ENCODE assay signal across 24 mouse cellular contexts in the genomic region with DNA sequence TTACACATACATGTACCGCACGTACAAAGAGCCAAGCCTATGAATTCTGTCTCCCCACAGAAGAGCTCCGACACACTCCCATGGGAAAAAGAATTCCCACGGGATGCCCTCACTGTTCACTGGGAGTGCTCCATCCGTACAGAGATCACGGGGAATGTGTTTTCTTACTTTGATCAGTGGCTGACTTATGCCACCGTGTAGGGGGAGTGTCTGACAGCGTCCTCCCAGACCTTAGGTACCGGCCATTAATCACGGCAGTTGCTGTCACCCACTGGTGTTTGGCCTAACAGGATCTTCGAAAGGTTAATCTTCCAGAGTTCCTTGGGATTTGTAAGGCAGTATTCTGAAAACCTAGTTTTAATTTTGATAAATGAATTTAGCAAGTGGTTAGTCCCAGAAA. TPM values are rescaled to one million over a fixed set of nuclear protein-coding genes. Genes with fewer than 3 reads are reported as not detected.
DNase-seq lines count a peak whose midpoint lies in the region; ATAC-seq and TF ChIP-seq lines count a peak whose summit lies in the region.
"Had no signal": no experiment of that assay in that cellular context is flagged by ENCODE, and none has a peak within 500 bp of the region (broad histone marks: within the 10 kb centered on the region; RNA-seq: fewer than 3 reads in every experiment).

No protein-coding gene starts in this region.

- H3K27me3 ChIP-seq in kidney, embryonic 14.5 days (ENCODE audit: control insufficient read depth, insufficient read depth, low read length) = peaks cover 10% of the 10 kb centered on the region; the same call in 1 of the 2 replicates
- no peaks in the 10 kb centered on the region for H3K27me3 ChIP-seq in kidney, postnatal 0 days (ENCODE audit: insufficient read depth, low read length)
- H3K27me3 ChIP-seq: embryonic facial prominence, embryonic 12.5 days; embryonic facial prominence, embryonic 15.5 days; forebrain, embryonic 15.5 days; heart, embryonic 13.5 days; hindbrain, embryonic 12.5 days; hindbrain, embryonic 15.5 days had no signal

- WGBS in kidney, embryonic 14.5 days = 13% methylated on average over 11 of the region's 11 CpGs
- WGBS in kidney, postnatal 0 days = 23% methylated on average over 11 of the region's 11 CpGs

- no peak overlapping the region for H3K4me2 ChIP-seq in kidney, embryonic 14.5 days (replicated peaks; ENCODE audit: low read depth, low read length)
- no peak overlapping the region for H3K4me2 ChIP-seq in kidney, postnatal 0 days (ENCODE audit: low read length)
- H3K4me2 ChIP-seq: embryonic facial prominence, embryonic 12.5 days; embryonic facial prominence, embryonic 15.5 days; forebrain, embryonic 15.5 days; heart, embryonic 13.5 days; hindbrain, embryonic 12.5 days; hindbrain, embryonic 15.5 days had no signal

- 0 out of 2 replicates have a peak, but pooled peaks cover 9% of the 10 kb centered on the region for H3K4me1 ChIP-seq in kidney, embryonic 14.5 days (ENCODE audit: control insufficient read depth, insufficient read depth, low read length)
- 0 out of 2 replicates have a peak, but pooled peaks cover 3% of the 10 kb centered on the region for H3K4me1 ChIP-seq in kidney, postnatal 0 days (replicated peaks; ENCODE audit: insufficient read depth, low read length)
- H3K4me1 ChIP-seq: embryonic facial prominence, embryonic 12.5 days; embryonic facial prominence, embryonic 15.5 days; forebrain, embryonic 15.5 days; hindbrain, embryonic 15.5 days had no signal

- no peak for TF ChIP-seq CTCF in kidney, postnatal 0 days (IDR thresholded peaks at IDR 0.05; ENCODE audit: low read depth)

- peak; percentile 80 for ATAC-seq in kidney, embryonic 14.5 days (ENCODE audit: low FRiP score, low TSS enrichment)
- 0 out of 2 replicates have a peak, but pooled peaks have one; percentile 33 for ATAC-seq in kidney, postnatal 0 days (replicated peaks; ENCODE audit: low FRiP score, low read depth)
- ATAC-seq: activated CD4-positive, CD25-positive, alpha-beta regulatory T cell, adult 4 months; forebrain, embryonic 15.5 days had no signal

- no peaks in the 10 kb centered on the region for H3K9me3 ChIP-seq in kidney, embryonic 14.5 days (ENCODE audit: control insufficient read depth, low read length)
- H3K9me3 ChIP-seq in kidney, postnatal 0 days (replicated peaks; ENCODE audit: low read length) = no peaks in the 10 kb centered on the region; the same call in 1 of the 2 replicates
- H3K9me3 ChIP-seq: embryonic facial prominence, embryonic 12.5 days; embryonic facial prominence, embryonic 15.5 days; forebrain, embryonic 15.5 days; heart, embryonic 10.5 days; heart, embryonic 13.5 days; hindbrain, embryonic 12.5 days; hindbrain, embryonic 15.5 days had no signal

- no peak overlapping the region for H3K9ac ChIP-seq in kidney, embryonic 14.5 days (ENCODE audit: low read depth, low read length)
- no peak overlapping the region for H3K9ac ChIP-seq in kidney, postnatal 0 days (ENCODE audit: low read depth, low read length)
- H3K9ac ChIP-seq: embryonic facial prominence, embryonic 12.5 days; embryonic facial prominence, embryonic 15.5 days; forebrain, embryonic 15.5 days; heart, embryonic 13.5 days; hindbrain, embryonic 12.5 days; hindbrain, embryonic 15.5 days had no signal

- DNase-seq in kidney, adult 9 months = no peak
- peak; percentile 58 for DNase-seq in kidney, postnatal 0 days (ENCODE audit: low spot score)
- DNase-seq in kidney, postnatal 10 days = no peak
- peak; percentile 34 for DNase-seq in embryo, embryonic 11 days
- no peak for DNase-seq in gastrocnemius, postnatal 36 days
- DNase-seq in lung, postnatal 4 days = no peak
- DNase-seq: adrenal gland, adult 8-10 months; adrenal gland, postnatal 25 days; cerebellum, adult 11-12 months; cerebellum, adult 8-10 months; cerebellum, postnatal 10 days; gastrocnemius, postnatal 25 days; heart, adult 2 months; heart, postnatal 14 days; heart, postnatal 4 days had no signal

- no peak overlapping the region for H3K4me3 ChIP-seq in kidney, embryonic 14.5 days (ENCODE audit: low read length)
- no peak overlapping the region for H3K4me3 ChIP-seq in kidney, postnatal 0 days (replicated peaks; ENCODE audit: low read depth, low read length)
- H3K4me3 ChIP-seq: embryonic facial prominence, embryonic 12.5 days; embryonic facial prominence, embryonic 15.5 days; forebrain, embryonic 15.5 days; heart, adult 2 months; heart, embryonic 10.5 days; heart, embryonic 13.5 days; hindbrain, embryonic 12.5 days; hindbrain, embryonic 15.5 days had no signal

- H3K27ac ChIP-seq in kidney, embryonic 14.5 days (ENCODE audit: low read depth, low read length) = no peak overlapping the region
- H3K27ac ChIP-seq in kidney, postnatal 0 days = no peak overlapping the region
- H3K27ac ChIP-seq: embryonic facial prominence, embryonic 12.5 days; embryonic facial prominence, embryonic 15.5 days; forebrain, embryonic 15.5 days; heart, adult 2 months; heart, embryonic 10.5 days; heart, embryonic 13.5 days; hindbrain, embryonic 12.5 days; hindbrain, embryonic 15.5 days had no signal

- intact Hi-C loops in gastrocnemius, postnatal 36 days (cut with DNase I) = no loop called here

- no peaks in the 10 kb centered on the region for H3K36me3 ChIP-seq in kidney, embryonic 14.5 days (ENCODE audit: control insufficient read depth, insufficient read depth, low read length)
- H3K36me3 ChIP-seq in kidney, postnatal 0 days (ENCODE audit: insufficient read depth, low read length) = no peaks in the 10 kb centered on the region
- H3K36me3 ChIP-seq: embryonic facial prominence, embryonic 12.5 days; embryonic facial prominence, embryonic 15.5 days; forebrain, embryonic 15.5 days; heart, embryonic 10.5 days; heart, embryonic 13.5 days; hindbrain, embryonic 12.5 days; hindbrain, embryonic 15.5 days had no signal

RNA-seq across cellular contexts. Expression of a gene that starts 57.0 kb away (rescaled TPM):
- 19.7 and 33.1 TPM in 2 replicates for polyA plus RNA-seq in kidney, embryonic 14.5 days (2014; fragmentation: Nextera tagmentation; extraction: Ambion mirVana)
- 35.9 and 36.6 TPM in 2 replicates for polyA plus RNA-seq in kidney, postnatal 0 days (2015; fragmentation: Nextera tagmentation; extraction: Ambion mirVana)
- total RNA-seq in gastrocnemius, postnatal 36 days (2021) = 10 to 100 TPM; 13.7 to 15.2 TPM

Comparison
In these comparisons a context has a peak if more than half of its experiments do, and no peak if none do; other contexts are left out.
1. DNase-seq: peak in kidney, postnatal 0 days (single experiment) and embryo, embryonic 11 days (single experiment); none in kidney, adult 9 months (single experiment), kidney, postnatal 10 days (single experiment), gastrocnemius, postnatal 36 days (0 of 2) and lung, postnatal 4 days (0 of 2).